Mouse (Mus musculus): ENCODE data around the gene Rbm19. TPM values are rescaled to one million over a fixed set of nuclear protein-coding genes. Genes with fewer than 3 reads are reported as not detected.

Rbm19 gene
- polyA plus RNA-seq, 1 experiment from 2014 or later: 20.2 TPM

DNA sequence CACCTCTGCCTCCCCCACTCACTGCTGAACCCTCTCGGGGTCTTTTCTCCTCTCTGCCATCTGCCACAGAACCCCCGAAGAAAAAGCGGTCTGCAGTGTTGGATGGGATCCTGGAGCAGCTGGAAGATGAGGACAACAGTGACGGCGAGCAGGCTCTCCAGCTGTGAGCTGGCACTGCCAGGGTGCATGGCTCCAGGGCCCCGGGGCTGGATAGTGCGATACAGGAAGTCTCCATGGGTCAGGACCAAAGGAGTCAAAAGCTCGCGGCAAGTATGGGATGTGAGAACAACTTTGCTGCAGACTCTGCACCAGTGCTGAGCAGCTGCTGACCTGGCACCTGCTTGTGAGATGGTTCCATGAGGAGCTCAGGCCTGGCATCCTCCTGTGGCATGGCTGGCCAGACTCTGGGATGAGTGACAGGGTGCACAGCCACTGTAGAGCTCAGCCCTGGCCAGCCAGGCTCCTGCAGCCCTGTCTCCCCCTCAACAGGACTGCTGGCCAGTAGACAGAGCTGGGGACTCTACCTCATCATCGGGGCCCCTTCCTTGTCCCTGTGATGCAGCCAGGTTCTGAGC lies 81.6 kb downstream of the Rbm19 start:
- Histone ChIP-seq H3K4me1 (replicated peaks; ENCODE audit: control insufficient read depth, insufficient read depth, low read length) (peaks cover 41% of the 10 kb centered on the region), H3K9me3 (ENCODE audit: control insufficient read depth, low read length) (no peaks in the 10 kb centered on the region), H3K27ac (peak overlapping the region; percentile 38), H3K4me3 (replicated peaks; ENCODE audit: low read length) (no peak overlapping the region), H3K27me3 (ENCODE audit: control insufficient read depth, insufficient read depth, low read length) (no peaks in the 10 kb centered on the region), H3K4me2 (replicated peaks) (no peak overlapping the region), H3K36me3 (replicated peaks; ENCODE audit: control insufficient read depth, insufficient read depth) (no peaks in the 10 kb centered on the region), H3K9ac (no peak overlapping the region)
- no peak for DNase-seq (ENCODE audit: low spot score)
- WGBS: 57% methylated on average over 10 of the region's 10 CpGs
- peak; percentile 18; the same call in 1 of the 2 replicates for ATAC-seq (ENCODE audit: low FRiP score)

DNA sequence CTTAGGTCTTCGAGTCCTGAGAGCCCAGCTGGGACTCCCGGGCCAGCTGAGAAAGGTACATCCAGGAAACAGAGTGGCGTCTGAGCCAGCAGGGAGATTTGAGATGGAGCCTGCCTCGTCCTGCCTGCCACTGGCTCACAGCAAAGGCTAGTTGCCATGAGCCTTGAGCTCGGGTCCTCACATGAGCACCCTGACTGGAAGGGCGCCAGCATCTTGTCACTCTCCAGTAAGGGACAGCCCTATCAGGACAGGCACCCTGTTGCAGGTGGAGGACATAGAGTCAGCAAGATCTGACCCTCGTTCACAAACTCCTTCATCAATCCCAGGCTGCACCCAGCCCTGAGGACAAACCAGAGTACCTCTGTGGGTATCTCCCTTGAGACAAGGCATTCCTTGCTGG lies 83.6 kb downstream of the Rbm19 start:
- Histone ChIP-seq H3K27me3 (ENCODE audit: control insufficient read depth, insufficient read depth, low read length) (no peaks in the 10 kb centered on the region), H3K9ac (no peak overlapping the region), H3K9me3 (ENCODE audit: control insufficient read depth, low read length) (no peaks in the 10 kb centered on the region), H3K36me3 (replicated peaks; ENCODE audit: control insufficient read depth, insufficient read depth) (no peaks in the 10 kb centered on the region), H3K4me1 (replicated peaks; ENCODE audit: control insufficient read depth, insufficient read depth, low read length) (peaks cover 22% of the 10 kb centered on the region), H3K4me2 (replicated peaks) (no peak overlapping the region), H3K4me3 (replicated peaks; ENCODE audit: low read length) (no peak overlapping the region), H3K27ac (peak overlapping the region; percentile 32; the same call in 1 of the 2 replicates)
- ATAC-seq (ENCODE audit: low FRiP score) (no peak), DNase-seq (ENCODE audit: low spot score) (no peak)
- WGBS: 90% methylated on average over 7 of the region's 7 CpGs

DNA sequence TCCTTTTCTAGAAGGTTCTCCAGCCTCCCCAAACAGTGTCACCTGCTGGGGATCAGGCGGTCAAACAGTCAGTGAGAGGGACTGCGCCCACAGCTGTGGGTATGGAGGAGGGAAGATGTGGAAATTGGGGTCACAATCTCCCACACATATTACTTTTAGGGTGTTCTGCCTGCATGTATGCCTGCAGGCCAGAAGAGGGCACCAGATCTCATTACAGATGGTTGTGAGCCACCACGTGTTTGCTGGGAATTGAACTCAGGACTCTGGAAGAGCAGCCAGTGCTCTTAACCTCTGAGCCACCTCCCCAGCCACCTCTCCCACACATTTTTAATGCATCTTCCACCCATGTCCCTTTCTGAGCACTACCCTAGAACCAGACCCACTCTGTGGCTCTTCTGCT lies 88.1 kb downstream of the Rbm19 start:
- no peaks in the 10 kb centered on the region; the same call in 1 of the 2 replicates for H3K27me3 ChIP-seq (ENCODE audit: control insufficient read depth, insufficient read depth, low read length)
- WGBS: 83% methylated on average over 3 of the region's 3 CpGs
- no peak overlapping the region for H3K4me2 ChIP-seq (replicated peaks)
- DNase-seq (ENCODE audit: low spot score): no peak
- H3K9me3 ChIP-seq (ENCODE audit: control insufficient read depth, low read length): no peaks in the 10 kb centered on the region
- H3K27ac ChIP-seq: no peak overlapping the region
- no peak for ATAC-seq (ENCODE audit: low FRiP score)
- peaks cover 29% of the 10 kb centered on the region for H3K4me1 ChIP-seq (replicated peaks; ENCODE audit: control insufficient read depth, insufficient read depth, low read length)
- H3K9ac ChIP-seq: no peak overlapping the region
- H3K4me3 ChIP-seq (replicated peaks; ENCODE audit: low read length): no peak overlapping the region
- H3K36me3 ChIP-seq (replicated peaks; ENCODE audit: control insufficient read depth, insufficient read depth): no peaks in the 10 kb centered on the region

DNA sequence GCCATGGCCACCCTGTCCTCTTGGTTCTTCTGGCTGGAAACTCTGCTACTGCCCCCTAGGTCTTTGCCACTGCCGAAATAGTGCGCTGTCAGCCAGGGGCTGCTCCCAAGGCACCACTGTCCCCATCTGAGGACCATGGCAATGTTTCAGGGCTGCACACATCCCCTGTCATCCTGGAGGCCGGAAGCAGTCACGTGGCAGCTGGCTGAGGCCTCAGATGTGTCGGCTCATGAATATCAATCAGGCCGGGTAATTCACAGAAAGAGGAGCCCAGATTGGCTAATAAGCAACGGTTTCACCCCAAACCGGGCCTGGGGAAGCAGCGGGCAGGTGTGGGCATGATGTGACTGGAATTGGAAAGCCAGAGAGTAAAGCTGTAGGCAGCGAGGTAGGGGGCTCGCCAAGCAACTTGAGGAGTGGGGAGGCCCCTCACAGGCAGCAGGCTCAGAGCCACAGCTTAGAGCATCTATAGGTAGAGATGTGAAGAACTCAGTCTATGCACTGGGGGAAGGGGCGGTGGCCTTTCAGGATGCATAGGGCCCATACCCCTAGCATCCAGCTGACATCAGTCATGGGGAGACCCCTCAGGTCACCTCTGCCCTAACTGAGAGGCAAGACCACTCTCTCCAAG lies 90.2 kb downstream of the Rbm19 start:
- WGBS: 23% methylated on average over 12 of the region's 12 CpGs
- no peaks in the 10 kb centered on the region; the same call in 1 of the 2 replicates for H3K27me3 ChIP-seq (ENCODE audit: control insufficient read depth, insufficient read depth, low read length)
- H3K9me3 ChIP-seq (ENCODE audit: control insufficient read depth, low read length): no peaks in the 10 kb centered on the region
- H3K9ac ChIP-seq: no peak overlapping the region; the same call in 1 of the 2 replicates
- peaks cover 41% of the 10 kb centered on the region for H3K4me1 ChIP-seq (replicated peaks; ENCODE audit: control insufficient read depth, insufficient read depth, low read length)
- peak overlapping the region; percentile 82 for H3K27ac ChIP-seq
- no peak overlapping the region for H3K4me3 ChIP-seq (replicated peaks; ENCODE audit: low read length)
- H3K36me3 ChIP-seq (replicated peaks; ENCODE audit: control insufficient read depth, insufficient read depth): no peaks in the 10 kb centered on the region
- DNase-seq (ENCODE audit: low spot score): peak; percentile 66
- ATAC-seq (ENCODE audit: low FRiP score): peak; percentile 57
- no peak overlapping the region for H3K4me2 ChIP-seq (replicated peaks)

DNA sequence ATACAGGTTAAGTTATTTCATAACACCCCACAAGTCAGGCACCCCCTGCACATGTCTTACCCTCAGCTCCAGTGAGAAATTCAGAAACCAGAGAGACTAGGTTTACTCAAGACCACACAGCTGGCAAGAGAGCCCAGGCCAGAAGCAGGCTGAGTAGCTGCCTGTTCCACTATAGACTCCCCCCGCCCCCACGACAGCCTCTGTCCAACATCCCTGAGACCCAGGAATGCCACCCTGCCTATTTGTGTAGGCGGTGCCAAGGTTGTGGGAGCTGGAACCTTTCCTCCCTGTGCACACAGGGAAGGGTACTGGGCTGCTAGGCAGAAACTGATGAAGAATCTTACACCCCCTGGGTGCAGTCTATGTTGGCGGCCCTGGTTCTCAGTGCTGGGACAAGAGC lies 91.2 kb downstream of the Rbm19 start:
- WGBS: 72% methylated on average over 4 of the region's 4 CpGs
- ATAC-seq (ENCODE audit: low FRiP score): no peak

DNA sequence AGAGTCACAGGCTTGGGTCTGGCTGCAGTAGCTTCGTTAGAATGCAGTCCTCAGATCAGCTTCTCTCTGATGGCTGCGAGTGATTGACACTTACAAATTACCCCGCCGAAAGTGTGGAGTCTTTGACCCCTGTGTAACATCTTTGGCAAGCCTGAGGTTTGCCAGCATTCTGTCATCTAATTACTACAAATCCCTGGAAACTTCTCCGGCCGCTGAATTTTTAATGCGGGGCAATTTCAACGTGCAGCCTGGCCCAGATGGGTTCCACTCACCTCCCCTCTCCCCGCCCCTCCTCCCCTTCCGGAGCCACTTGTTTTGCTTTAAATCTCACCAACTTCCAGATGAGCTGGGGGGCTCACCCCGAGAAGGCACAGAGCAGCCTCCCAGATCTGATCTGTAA lies 94.4 kb downstream of the Rbm19 start:
- ATAC-seq (ENCODE audit: low FRiP score) (peak; percentile 38; the same call in 1 of the 2 replicates), DNase-seq (ENCODE audit: low spot score) (peak; percentile 73)
- Histone ChIP-seq H3K9me3 (ENCODE audit: control insufficient read depth, low read length) (no peaks in the 10 kb centered on the region), H3K27me3 (ENCODE audit: control insufficient read depth, insufficient read depth, low read length) (no peaks in the 10 kb centered on the region; the same call in 1 of the 2 replicates), H3K36me3 (replicated peaks; ENCODE audit: control insufficient read depth, insufficient read depth) (no peaks in the 10 kb centered on the region), H3K27ac (peak overlapping the region; percentile 66), H3K4me1 (replicated peaks; ENCODE audit: control insufficient read depth, insufficient read depth, low read length) (peaks cover 47% of the 10 kb centered on the region), H3K4me3 (replicated peaks; ENCODE audit: low read length) (no peak overlapping the region), H3K9ac (no peak overlapping the region), H3K4me2 (replicated peaks) (0 out of 2 replicates have a peak overlapping the region, but pooled peaks have one; percentile 18)
- WGBS: 2% methylated on average over 11 of the region's 11 CpGs

More for the DNA sequence above, 91.2 kb downstream of the Rbm19 start:
- peaks cover 45% of the 10 kb centered on the region for H3K4me1 ChIP-seq (replicated peaks; ENCODE audit: control insufficient read depth, insufficient read depth, low read length)
- no peak overlapping the region for H3K4me3 ChIP-seq (replicated peaks; ENCODE audit: low read length)
- no peak for DNase-seq (ENCODE audit: low spot score)
- H3K4me2 ChIP-seq (replicated peaks): no peak overlapping the region
- no peaks in the 10 kb centered on the region for H3K36me3 ChIP-seq (replicated peaks; ENCODE audit: control insufficient read depth, insufficient read depth)
- H3K9me3 ChIP-seq (ENCODE audit: control insufficient read depth, low read length): no peaks in the 10 kb centered on the region
- no peaks in the 10 kb centered on the region; the same call in 1 of the 2 replicates for H3K27me3 ChIP-seq (ENCODE audit: control insufficient read depth, insufficient read depth, low read length)
- H3K9ac ChIP-seq: no peak overlapping the region
- 0 out of 2 replicates have a peak overlapping the region, but pooled peaks have one; percentile 3 for H3K27ac ChIP-seq

DNA sequence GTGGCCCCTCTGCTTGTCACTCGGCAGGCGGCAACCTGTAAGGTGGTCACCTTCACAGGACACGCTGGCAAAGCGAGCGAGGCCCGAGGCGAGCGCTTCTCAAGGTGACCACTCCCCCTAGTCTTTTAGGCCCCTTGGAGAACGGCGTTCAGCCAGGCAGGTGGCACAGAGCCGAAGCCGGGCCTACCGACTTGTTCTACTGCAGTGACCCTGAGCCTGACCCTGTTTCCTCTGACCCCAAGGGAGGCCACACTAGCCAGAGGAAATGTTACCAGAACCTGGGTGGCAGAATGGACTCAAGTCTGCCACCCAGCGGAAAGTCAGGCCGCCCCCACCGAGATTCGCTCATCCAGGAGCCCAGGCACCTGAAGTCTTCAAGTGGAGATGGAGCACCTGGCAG lies 94.9 kb downstream of the Rbm19 start:
- WGBS: 8% methylated on average over 17 of the region's 17 CpGs
- DNase-seq (ENCODE audit: low spot score): no peak
- no peak overlapping the region for H3K9ac ChIP-seq

DNA sequence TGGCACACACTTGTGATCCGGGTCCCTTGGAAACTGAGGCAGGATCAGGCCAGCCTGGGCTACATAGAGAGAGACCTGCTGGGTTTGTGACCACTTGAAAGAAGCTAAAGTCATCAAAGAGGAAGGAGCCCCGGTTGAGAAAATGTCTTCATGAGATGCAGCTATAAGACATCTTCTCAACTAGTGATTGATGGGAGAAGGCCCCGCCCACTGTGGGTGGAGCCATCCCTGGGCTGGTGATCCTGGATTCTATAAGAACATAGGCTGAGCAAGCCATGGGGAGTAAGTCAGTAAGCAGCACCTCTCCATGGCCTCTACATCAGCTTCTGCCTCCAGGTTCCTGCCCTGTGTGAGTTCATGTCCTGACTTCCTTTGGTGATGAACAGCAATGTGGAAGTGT lies 98.2 kb downstream of the Rbm19 start:
- Histone ChIP-seq H3K27me3 (ENCODE audit: control insufficient read depth, insufficient read depth, low read length) (no peaks in the 10 kb centered on the region), H3K9ac (no peak overlapping the region), H3K4me3 (replicated peaks; ENCODE audit: low read length) (no peak overlapping the region), H3K4me1 (replicated peaks; ENCODE audit: control insufficient read depth, insufficient read depth, low read length) (peaks cover 23% of the 10 kb centered on the region), H3K27ac (no peak overlapping the region), H3K9me3 (ENCODE audit: control insufficient read depth, low read length) (no peaks in the 10 kb centered on the region), H3K4me2 (replicated peaks) (no peak overlapping the region), H3K36me3 (replicated peaks; ENCODE audit: control insufficient read depth, insufficient read depth) (no peaks in the 10 kb centered on the region)
- WGBS: 80% methylated on average over 3 of the region's 3 CpGs
- DNase-seq (ENCODE audit: low spot score) (no peak), ATAC-seq (ENCODE audit: low FRiP score) (no peak)

More for the DNA sequence above, 94.9 kb downstream of the Rbm19 start:
- Histone ChIP-seq H3K4me1 (replicated peaks; ENCODE audit: control insufficient read depth, insufficient read depth, low read length) (peaks cover 42% of the 10 kb centered on the region), H3K4me3 (replicated peaks; ENCODE audit: low read length) (no peak overlapping the region), H3K36me3 (replicated peaks; ENCODE audit: control insufficient read depth, insufficient read depth) (no peaks in the 10 kb centered on the region), H3K27ac (peak overlapping the region; percentile 47), H3K9me3 (ENCODE audit: control insufficient read depth, low read length) (no peaks in the 10 kb centered on the region), H3K4me2 (replicated peaks) (peak overlapping the region; percentile 18; the same call in 1 of the 2 replicates), H3K27me3 (ENCODE audit: control insufficient read depth, insufficient read depth, low read length) (no peaks in the 10 kb centered on the region; the same call in 1 of the 2 replicates)
- no peak for ATAC-seq (ENCODE audit: low FRiP score)

DNA sequence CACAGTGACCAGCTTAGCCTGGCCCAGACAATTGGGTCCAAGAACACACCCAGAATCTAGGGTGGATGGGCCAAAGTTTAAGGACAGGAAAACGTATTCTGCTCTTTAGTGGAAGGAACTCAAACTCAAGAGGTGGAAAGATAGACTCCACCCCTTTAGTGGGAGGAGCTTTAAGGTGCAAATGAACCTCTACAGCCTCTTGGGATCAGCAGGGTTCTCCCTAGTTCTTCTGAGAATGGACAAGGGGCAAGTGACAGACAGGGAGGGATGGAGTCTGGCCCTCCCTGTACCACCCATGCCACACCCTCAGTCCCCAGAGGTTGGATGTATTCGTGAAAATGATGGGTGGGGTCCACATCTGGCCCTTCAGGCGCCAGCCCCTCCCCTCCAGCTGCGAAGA lies 105.0 kb downstream of the Rbm19 start:
- ATAC-seq (ENCODE audit: low FRiP score) (no peak), DNase-seq (ENCODE audit: low spot score) (no peak)
- 24% methylated on average over 4 of the region's 4 CpGs for WGBS
- no peak overlapping the region for H3K4me2 ChIP-seq (replicated peaks)
- peaks cover 10% of the 10 kb centered on the region for H3K4me1 ChIP-seq (replicated peaks; ENCODE audit: control insufficient read depth, insufficient read depth, low read length)
- H3K36me3 ChIP-seq (replicated peaks; ENCODE audit: control insufficient read depth, insufficient read depth): no peaks in the 10 kb centered on the region
- H3K9ac ChIP-seq: no peak overlapping the region
- H3K27ac ChIP-seq: no peak overlapping the region
- H3K27me3 ChIP-seq (ENCODE audit: control insufficient read depth, insufficient read depth, low read length): peaks cover 6% of the 10 kb centered on the region; the same call in 1 of the 2 replicates
- no peak overlapping the region for H3K4me3 ChIP-seq (replicated peaks; ENCODE audit: low read length)
- H3K9me3 ChIP-seq (ENCODE audit: control insufficient read depth, low read length): no peaks in the 10 kb centered on the region
